Mouse (Mus musculus): ENCODE measurements at regions not wholly inside any gene's neighbourhood (a gene's known extent, or its start where the extent isn't known, plus 50 kb on each side); places are given as distances from the start of the nearest gene placed in this dataset.

GRCm38 (mm10) chr1:60639536-60639935 lies 72.6 kb upstream of the Raph1 start:
- Histone ChIP-seq H3K27ac (ENCODE audit: insufficient read depth, low read depth, low read length, poor library complexity, severe bottlenecking) (no peak overlapping the region), H3K9ac (ENCODE audit: insufficient read depth, low read depth, low read length, poor library complexity, severe bottlenecking) (no peak overlapping the region), H3K36me3 (ENCODE audit: control insufficient read depth, insufficient read depth, low read length, poor library complexity, severe bottlenecking) (no peaks in the 10 kb centered on the region), H3K9me3 (ENCODE audit: control insufficient read depth, insufficient read depth, low read depth, low read length) (no peaks in the 10 kb centered on the region), H3K4me3 (ENCODE audit: insufficient read depth in 1 of 2, low read depth in 1 of 2, low read length in 2 of 2, poor library complexity in 1 of 2, severe bottlenecking in 1 of 2) (no peak overlapping the region), H3K4me1 (ENCODE audit: control insufficient read depth in 2 of 2, insufficient read depth in 2 of 2, low read length in 2 of 2, poor library complexity in 1 of 2) (no peaks in the 10 kb centered on the region)
- TF ChIP-seq CHD2 (IDR thresholded peaks at IDR 0.05; ENCODE audit: low read depth, low read length) (no peak), MAFK (IDR thresholded peaks at IDR 0.05; ENCODE audit: insufficient read depth, low read depth, low read length) (no peak), ZNF384 (IDR thresholded peaks at IDR 0.05; ENCODE audit: low read depth, low read length) (no peak), HCFC1 (IDR thresholded peaks at IDR 0.05; ENCODE audit: borderline replicate concordance, insufficient read depth, low read length) (no peak), ZC3H11A (IDR thresholded peaks at IDR 0.05; ENCODE audit: borderline replicate concordance, low read depth, low read length) (no peak)
- in situ Hi-C loops (cut with MboI; ENCODE audit: low sequenced_read_pairs in 2 of 2, unreplicated experiment in 2 of 2): no loop called here
- no peak for DNase-seq (ENCODE audit: low read depth, low spot score)

- Histone ChIP-seq H3K4me3 (ENCODE audit: insufficient read depth in 1 of 2, low read depth in 1 of 2, low read length in 2 of 2, poor library complexity in 1 of 2, severe bottlenecking in 1 of 2) (no peak overlapping the region), H3K4me1 (ENCODE audit: control insufficient read depth in 2 of 2, insufficient read depth in 2 of 2, low read length in 2 of 2, poor library complexity in 1 of 2) (no peaks in the 10 kb centered on the region), H3K9ac (ENCODE audit: insufficient read depth, low read depth, low read length, poor library complexity, severe bottlenecking) (no peak overlapping the region), H3K36me3 (ENCODE audit: control insufficient read depth, insufficient read depth, low read length, poor library complexity, severe bottlenecking) (no peaks in the 10 kb centered on the region), H3K9me3 (ENCODE audit: control insufficient read depth, insufficient read depth, low read depth, low read length) (no peaks in the 10 kb centered on the region), H3K27ac (ENCODE audit: insufficient read depth, low read depth, low read length, poor library complexity, severe bottlenecking) (no peak overlapping the region)
- no peak for TF ChIP-seq MAFK (IDR thresholded peaks at IDR 0.05; ENCODE audit: insufficient read depth, low read depth, low read length)
- no peak for TF ChIP-seq CHD2 (IDR thresholded peaks at IDR 0.05; ENCODE audit: low read depth, low read length)
- TF ChIP-seq ZC3H11A (IDR thresholded peaks at IDR 0.05; ENCODE audit: borderline replicate concordance, low read depth, low read length): no peak
- no peak for TF ChIP-seq ZNF384 (IDR thresholded peaks at IDR 0.05; ENCODE audit: low read depth, low read length)
- no peak for TF ChIP-seq HCFC1 (IDR thresholded peaks at IDR 0.05; ENCODE audit: borderline replicate concordance, insufficient read depth, low read length)
- no peak for DNase-seq (ENCODE audit: low read depth, low spot score)
- in situ Hi-C loops (cut with MboI; ENCODE audit: low sequenced_read_pairs in 2 of 2, unreplicated experiment in 2 of 2): no loop called here
Observed at GRCm38 (mm10) chr1:60639059-60639458, 72.2 kb upstream of the Raph1 start.

GRCm38 (mm10) chr1:60636802-60637452 lies 70.0 kb upstream of the Raph1 start:
- DNase-seq (ENCODE audit: low read depth, low spot score): no peak
- in situ Hi-C loops (cut with MboI; ENCODE audit: low sequenced_read_pairs in 2 of 2, unreplicated experiment in 2 of 2): no loop called here
- Histone ChIP-seq H3K4me3 (ENCODE audit: insufficient read depth in 1 of 2, low read depth in 1 of 2, low read length in 2 of 2, poor library complexity in 1 of 2, severe bottlenecking in 1 of 2) (no peak overlapping the region), H3K4me1 (ENCODE audit: control insufficient read depth in 2 of 2, insufficient read depth in 2 of 2, low read length in 2 of 2, poor library complexity in 1 of 2) (no peaks in the 10 kb centered on the region), H3K36me3 (ENCODE audit: control insufficient read depth, insufficient read depth, low read length, poor library complexity, severe bottlenecking) (no peaks in the 10 kb centered on the region), H3K27ac (ENCODE audit: insufficient read depth, low read depth, low read length, poor library complexity, severe bottlenecking) (no peak overlapping the region), H3K9ac (ENCODE audit: insufficient read depth, low read depth, low read length, poor library complexity, severe bottlenecking) (no peak overlapping the region), H3K9me3 (ENCODE audit: control insufficient read depth, insufficient read depth, low read depth, low read length) (no peaks in the 10 kb centered on the region)
- TF ChIP-seq HCFC1 (IDR thresholded peaks at IDR 0.05; ENCODE audit: borderline replicate concordance, insufficient read depth, low read length) (no peak), ZNF384 (IDR thresholded peaks at IDR 0.05; ENCODE audit: low read depth, low read length) (no peak), MAFK (IDR thresholded peaks at IDR 0.05; ENCODE audit: insufficient read depth, low read depth, low read length) (no peak), ZC3H11A (IDR thresholded peaks at IDR 0.05; ENCODE audit: borderline replicate concordance, low read depth, low read length) (no peak), CHD2 (IDR thresholded peaks at IDR 0.05; ENCODE audit: low read depth, low read length) (no peak)

GRCm38 (mm10) chr1:60627786-60628453 lies 61.0 kb upstream of the Raph1 start:
- Histone ChIP-seq H3K9me3 (ENCODE audit: control insufficient read depth, insufficient read depth, low read depth, low read length) (no peaks in the 10 kb centered on the region), H3K36me3 (ENCODE audit: control insufficient read depth, insufficient read depth, low read length, poor library complexity, severe bottlenecking) (no peaks in the 10 kb centered on the region), H3K4me1 (ENCODE audit: control insufficient read depth in 2 of 2, insufficient read depth in 2 of 2, low read length in 2 of 2, poor library complexity in 1 of 2) (no peaks in the 10 kb centered on the region; a peak in 1 of 4 replicates), H3K9ac (ENCODE audit: insufficient read depth, low read depth, low read length, poor library complexity, severe bottlenecking) (no peak overlapping the region), H3K4me3 (ENCODE audit: insufficient read depth in 1 of 2, low read depth in 1 of 2, low read length in 2 of 2, poor library complexity in 1 of 2, severe bottlenecking in 1 of 2) (no peak overlapping the region), H3K27ac (ENCODE audit: insufficient read depth, low read depth, low read length, poor library complexity, severe bottlenecking) (no peak overlapping the region)
- in situ Hi-C loops (cut with MboI; ENCODE audit: low sequenced_read_pairs in 2 of 2, unreplicated experiment in 2 of 2): no loop called here
- TF ChIP-seq ZC3H11A (IDR thresholded peaks at IDR 0.05; ENCODE audit: borderline replicate concordance, low read depth, low read length) (no peak), MAFK (IDR thresholded peaks at IDR 0.05; ENCODE audit: insufficient read depth, low read depth, low read length) (no peak), CHD2 (IDR thresholded peaks at IDR 0.05; ENCODE audit: low read depth, low read length) (no peak), HCFC1 (IDR thresholded peaks at IDR 0.05; ENCODE audit: borderline replicate concordance, insufficient read depth, low read length) (no peak), ZNF384 (IDR thresholded peaks at IDR 0.05; ENCODE audit: low read depth, low read length) (no peak)
- no peak for DNase-seq (ENCODE audit: low read depth, low spot score)
